Mouse (Mus musculus) CH12.LX (cell line): ENCODE measurements around the gene Padi1. TPM values are rescaled to one million over a fixed set of nuclear protein-coding genes. Genes with fewer than 3 reads are reported as not detected.

Source experiments
- DNase-seq: peaks from one replicate; pipeline ENCODE4 v3.0.0-alpha.2; 2013; ENCODE audit errors: extremely low read depth
- H3K27ac ChIP-seq: 2 replicates; pipeline ENCODE4 v1.5.1; 2012; ENCODE audit warnings: low read depth, mild to moderate bottlenecking, control low read depth, moderate library complexity; ENCODE audit not compliant: insufficient read depth
- H3K27me3 ChIP-seq: replicated peaks from 2 replicates; pipeline ENCODE3; 2012; ENCODE audit warnings: inconsistent platforms
- H3K36me3 ChIP-seq, 2 experiments: replicated peaks in 1 of 2; 2 replicates each; pipeline versions ENCODE3 to v1.6.1; 2012; ENCODE audit warnings: inconsistent platforms in 1 of 2, low read length in 1 of 2, mild to moderate bottlenecking in 1 of 2, mixed read lengths in 1 of 2, moderate library complexity in 1 of 2; ENCODE audit not compliant: control insufficient read depth in 1 of 2, insufficient read depth in 1 of 2
- H3K4me1 ChIP-seq, 2 experiments: 2 replicates each; pipeline ENCODE4 v1.6.1; 2012; ENCODE audit warnings: inconsistent platforms in 1 of 2, moderate library complexity in 1 of 2; ENCODE audit not compliant: insufficient read depth in 2 of 2, control insufficient read depth in 1 of 2
- H3K4me2 ChIP-seq: 2 replicates; pipeline ENCODE4 v1.6.1; 2012; ENCODE audit warnings: low read depth, mild to moderate bottlenecking, control low read depth; ENCODE audit not compliant: poor library complexity, insufficient read depth, severe bottlenecking
- H3K4me3 ChIP-seq, 3 experiments: fragments of 150-350 bp in 1 of 3; sonication (generic) in 1 of 3; replicated peaks in 1 of 3; 2 replicates each; pipeline versions ENCODE3 to v1.5.1; 2011 to 2012; ENCODE audit warnings: low read depth in 2 of 3, low read length in 2 of 3, mild to moderate bottlenecking in 2 of 3, moderate library complexity in 2 of 3, control low read depth in 1 of 3, improper control_type of control experiment in 1 of 3, inconsistent platforms in 1 of 3, mixed read lengths in 1 of 3; ENCODE audit not compliant: poor library complexity in 1 of 3
- H3K79me2 ChIP-seq: replicated peaks from 2 replicates; pipeline ENCODE4 v1.6.1; 2012; ENCODE audit warnings: mild to moderate bottlenecking, moderate library complexity; ENCODE audit not compliant: control insufficient read depth, poor library complexity, insufficient read depth, severe bottlenecking; ENCODE audit errors: extremely low read depth
- H3K9ac ChIP-seq: 2 replicates; pipeline ENCODE4 v1.6.1; 2012; ENCODE audit warnings: low read depth, mild to moderate bottlenecking, control low read depth, moderate library complexity; ENCODE audit not compliant: insufficient read depth
- H3K9me3 ChIP-seq: replicated peaks from 2 replicates; pipeline ENCODE3; 2012; ENCODE audit warnings: low read length, inconsistent platforms, mixed read lengths
- BHLHE40 ChIP-seq: IDR thresholded peaks from 2 replicates; pipeline ENCODE4 v1.6.1; 2011; ENCODE audit warnings: mild to moderate bottlenecking, low read depth, low read length, improper control_type of control experiment
- CHD1 ChIP-seq: IDR thresholded peaks from 2 replicates; pipeline ENCODE4 v1.6.1; 2012; ENCODE audit warnings: low read depth, low read length, improper control_type of control experiment, inconsistent platforms
- ELF1 ChIP-seq: IDR thresholded peaks from 2 replicates; pipeline ENCODE4 v1.6.1; 2014; ENCODE audit warnings: low read depth, mild to moderate bottlenecking, inconsistent platforms, low read length, improper control_type of control experiment
- EP300 ChIP-seq: IDR thresholded peaks from 2 replicates; pipeline ENCODE4 v1.6.1; 2011; ENCODE audit warnings: low read length, improper control_type of control experiment
- GABPA ChIP-seq: IDR thresholded peaks from 2 replicates; pipeline ENCODE4 v1.6.1; 2012; ENCODE audit warnings: low read depth, low read length, improper control_type of control experiment, inconsistent platforms; ENCODE audit not compliant: insufficient replicate concordance
- KAT2A ChIP-seq: IDR thresholded peaks from 2 replicates; pipeline ENCODE4 v1.6.1; 2012; ENCODE audit warnings: low read length, improper control_type of control experiment, inconsistent platforms; ENCODE audit not compliant: insufficient replicate concordance
- MAFK ChIP-seq: IDR thresholded peaks from 2 replicates; pipeline ENCODE4 v1.6.1; 2011; ENCODE audit warnings: low read length, improper control_type of control experiment; ENCODE audit not compliant: insufficient replicate concordance
- MXI1 ChIP-seq: IDR thresholded peaks from 2 replicates; pipeline ENCODE4 v1.6.1; 2011; ENCODE audit warnings: mild to moderate bottlenecking, low read depth, low read length, improper control_type of control experiment
- MYC ChIP-seq: IDR thresholded peaks from 2 replicates; pipeline ENCODE4 v1.6.1; 2011; ENCODE audit warnings: low read depth, mild to moderate bottlenecking, improper control_type of control experiment, low read length
- NELFE ChIP-seq: IDR thresholded peaks from 2 replicates; pipeline ENCODE4 v1.6.1; 2011; ENCODE audit warnings: low read depth, low read length, improper control_type of control experiment
- NRF1 ChIP-seq: IDR thresholded peaks from 2 replicates; pipeline ENCODE4 v1.6.1; 2014; ENCODE audit warnings: low read depth, mild to moderate bottlenecking, inconsistent platforms, low read length, improper control_type of control experiment, moderate library complexity
- PAX5 ChIP-seq: IDR thresholded peaks from 2 replicates; pipeline ENCODE4 v1.6.1; 2012; ENCODE audit warnings: low read length, inconsistent platforms, mixed read lengths
- POLR2A ChIP-seq: IDR thresholded peaks from 2 replicates; pipeline ENCODE4 v1.6.1; 2011; ENCODE audit warnings: low read depth, mild to moderate bottlenecking, improper control_type of control experiment, low read length
- RCOR1 ChIP-seq: conservative IDR thresholded peaks from 2 replicates; pipeline ENCODE4 v1.6.1; 2012; ENCODE audit warnings: low read depth, mild to moderate bottlenecking, inconsistent platforms, low read length, improper control_type of control experiment
- TBP ChIP-seq: conservative IDR thresholded peaks from 2 replicates; pipeline ENCODE4 v1.6.1; 2011; ENCODE audit warnings: low read depth, low read length, improper control_type of control experiment
- USF1 ChIP-seq: IDR thresholded peaks from 2 replicates; pipeline ENCODE4 v1.6.1; 2014; ENCODE audit warnings: low read depth, mild to moderate bottlenecking, inconsistent platforms, low read length, improper control_type of control experiment
- ZKSCAN1 ChIP-seq: IDR thresholded peaks from 2 replicates; pipeline ENCODE4 v1.6.1; 2012; ENCODE audit warnings: low read depth, inconsistent platforms, low read length, improper control_type of control experiment, borderline replicate concordance
- ZMIZ1 ChIP-seq: IDR thresholded peaks from 2 replicates; pipeline ENCODE4 v1.6.1; 2012; ENCODE audit warnings: low read depth, mild to moderate bottlenecking, inconsistent platforms, low read length, improper control_type of control experiment
- ZNF384 ChIP-seq: IDR thresholded peaks from 2 replicates; pipeline ENCODE4 v1.6.1; 2012; ENCODE audit warnings: low read depth, low read length, improper control_type of control experiment, inconsistent platforms
- dilution Hi-C: fragments of 300-500 bp; cut with MboI; formaldehyde crosslinking; loops from 2 replicates; pipeline ENCODE4 v1.14.3; 2020; ENCODE audit warnings: low sequenced_read_pairs; ENCODE audit not compliant: extremely low pct_unique_long_range_greater_than_20kb, extremely low pct_ligation_motif_present
- in situ Hi-C: fragments of 300-500 bp; cut with MboI; formaldehyde crosslinking; loops from 3 replicates; pipeline ENCODE4 v1.14.3; 2019; ENCODE audit warnings: low sequenced_read_pairs, low pct_ligation_motif_present, low pct_unique_long_range_greater_than_20kb, mixed read lengths
- polyA plus RNA-seq: library from polyadenylated mRNA; unstranded; fragments of >175 nt; gene quantifications from 2 replicates; pipeline ENCODE4 v1.2.1, GENCODE M21; 2012; ENCODE audit warnings: low read depth; ENCODE audit not compliant: insufficient read length
- total RNA-seq, 2 experiments: library from RNA; depleted of rRNA; stranded (reverse); fragments of 300-350 nt in 1 of 2; fragments of >200 nt in 1 of 2; gene quantifications; 2 replicates each; pipeline ENCODE4 v1.2.3; 2012 to 2014

The Padi1 gene
- total and polyA plus RNA-seq, 3 experiments = 0.04 TPM; not detected in 2

- peaks cover 49% of the 10 kb centered on the region for H3K27me3 ChIP-seq
- TF ChIP-seq USF1 (no peak), BHLHE40 (no peak), CHD1 (no peak), POLR2A (no peak), TBP (no peak), RCOR1 (no peak), MAFK (no peak), NELFE (no peak), KAT2A (no peak), ELF1 (no peak), ZNF384 (no peak), PAX5 (no peak), MYC (no peak), MXI1 (no peak), ZMIZ1 (no peak)
These were observed 25.8 kb upstream of the Padi1 start for GRCm38 (mm10) chr4:140871376-140871775.

GRCm38 (mm10) chr4:140870876-140871275 lies 25.3 kb upstream of the Padi1 start:
- H3K4me3 ChIP-seq = no peak overlapping the region
- peaks cover 18% of the 10 kb centered on the region for H3K9me3 ChIP-seq
- in situ Hi-C loops (no loop called here), dilution Hi-C loops (no loop called here)
- H3K9ac ChIP-seq = no peak overlapping the region
- no peaks in the 10 kb centered on the region for H3K36me3 ChIP-seq
- H3K79me2 ChIP-seq = no peaks in the 10 kb centered on the region
- no peak overlapping the region for H3K4me2 ChIP-seq
- peaks cover 0 to 4% of the 10 kb centered on the region in 2 experiments; a peak in 2 of 4 replicates for H3K4me1 ChIP-seq
- TF ChIP-seq MYC = no peak
- no peak for TF ChIP-seq NRF1
- no peak for TF ChIP-seq USF1
- TF ChIP-seq RCOR1 = no peak
- no peak for TF ChIP-seq EP300
- no peak for TF ChIP-seq CHD1
- TF ChIP-seq GABPA = no peak
- no peak for TF ChIP-seq POLR2A
- no peak for TF ChIP-seq ZKSCAN1
- H3K27ac ChIP-seq = no peak overlapping the region
- H3K27me3 ChIP-seq = peaks cover 50% of the 10 kb centered on the region
- DNase-seq = no peak

More at GRCm38 (mm10) chr4:140871376-140871775, 25.8 kb upstream of the Padi1 start:
- dilution Hi-C loops (no loop called here), in situ Hi-C loops (no loop called here)
- no peak overlapping the region for H3K4me2 ChIP-seq
- peaks cover 0 to 4% of the 10 kb centered on the region in 2 experiments; a peak in 2 of 4 replicates for H3K4me1 ChIP-seq
- no peak overlapping the region for H3K9ac ChIP-seq
- no peaks in the 10 kb centered on the region for H3K79me2 ChIP-seq
- H3K9me3 ChIP-seq = peaks cover 18% of the 10 kb centered on the region
- no peak overlapping the region for H3K4me3 ChIP-seq
- DNase-seq = no peak
- no peak overlapping the region for H3K27ac ChIP-seq
- H3K36me3 ChIP-seq = no peaks in the 10 kb centered on the region
